Mouse (Mus musculus): Measurements from ENCODE around the gene Cxcr1. TPM values are rescaled to one million over a fixed set of nuclear protein-coding genes. Genes with fewer than 3 reads are reported as not detected.
"Not testable (repeated sequence)": the region's sequence is repeated elsewhere in the genome, so short reads cannot be mapped to it uniquely, and the experiment has no call there.

Gene Cxcr1
- total RNA-seq, 2 experiments from 2014 or later = not detected

- DNase-seq (ENCODE audit: low spot score in 2 of 2) = no peak
- intact Hi-C loops (cut with DNase I) = loop anchor here (5.0 kb wide), 1 partner anchor 297 kb away; no protein-coding TSS in a partner anchor
Observed at GRCm38 (mm10) chr1:74199046-74199445, 4.6 kb upstream of the Cxcr1 start.

DNA sequence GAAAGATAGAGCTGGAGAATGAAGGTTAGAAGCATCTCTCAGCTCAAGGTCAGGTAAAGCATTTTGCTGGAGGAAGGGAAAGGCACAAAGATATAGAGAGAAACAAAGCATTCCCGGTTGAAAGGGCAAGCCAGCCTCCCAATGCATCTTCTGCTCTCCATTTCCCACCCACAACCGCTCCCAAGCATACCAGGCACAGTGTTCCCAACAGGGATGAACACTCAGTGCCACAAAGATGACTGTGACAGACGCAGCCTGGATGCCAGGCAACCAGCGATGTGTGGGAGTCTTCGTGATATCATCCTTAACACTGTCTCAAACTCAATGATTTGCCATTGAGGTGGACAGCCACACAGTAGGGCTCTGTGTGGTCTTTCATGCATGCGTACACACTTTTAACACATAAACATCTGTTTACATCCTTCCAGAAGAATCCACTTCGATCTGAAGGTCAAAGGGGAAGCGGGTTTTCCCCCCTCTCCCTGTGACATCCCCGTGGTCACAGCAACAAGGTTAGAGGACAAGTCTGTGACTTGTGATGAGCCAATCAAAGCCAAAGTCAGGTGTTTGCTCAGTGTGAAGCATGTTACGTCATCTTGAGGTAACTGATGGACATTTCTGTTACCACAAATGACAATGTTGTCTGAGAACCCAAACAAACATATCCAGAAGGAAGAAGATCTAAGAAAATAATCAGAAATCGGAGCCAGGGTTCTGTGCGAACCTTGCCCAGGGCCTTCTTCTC lies 3.5 kb upstream of the Cxcr1 start:
- DNase-seq (ENCODE audit: low spot score in 2 of 2) = peak; percentile 57 to 81
- intact Hi-C loops (cut with DNase I) = loop anchor here (5.0 kb wide), 1 partner anchor 296 kb away; no protein-coding TSS in a partner anchor

DNA sequence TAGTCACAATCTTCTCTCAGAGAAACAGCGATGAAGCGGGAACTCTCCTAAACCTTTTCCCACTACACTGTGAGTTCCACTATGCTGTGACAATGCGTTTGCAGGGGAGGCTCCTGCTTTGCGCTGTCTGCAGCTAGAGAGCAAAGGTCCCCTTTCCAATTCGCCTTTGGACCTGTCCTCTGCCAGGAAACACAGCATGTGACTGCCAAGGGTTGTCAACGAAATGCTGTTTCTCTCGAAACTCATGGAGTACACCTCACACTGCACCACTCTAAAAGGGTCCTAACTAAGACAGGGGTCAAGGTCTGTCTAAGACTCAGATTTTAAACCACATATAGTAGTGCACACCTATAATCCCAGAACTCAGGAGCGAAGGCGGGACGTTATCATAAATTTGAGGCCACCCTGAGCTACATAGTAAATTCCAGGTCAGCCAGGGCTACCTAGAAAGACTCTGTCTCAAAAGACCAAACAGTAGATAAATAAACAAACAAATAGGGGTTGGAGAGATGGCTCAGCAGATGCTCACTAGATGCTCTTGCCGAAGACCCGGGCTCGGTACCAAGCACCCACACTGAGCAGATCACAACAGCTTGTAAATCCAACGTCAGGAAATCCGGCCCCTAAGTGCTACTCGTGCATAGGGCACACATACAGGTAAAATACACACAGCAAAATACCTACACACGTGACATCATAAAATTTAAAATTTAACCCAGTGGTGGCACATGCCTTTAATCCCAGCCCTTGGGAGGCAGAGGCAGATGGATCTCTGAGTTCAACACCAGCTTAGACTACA lies 2.4 kb upstream of the Cxcr1 start:
- no peak for DNase-seq (ENCODE audit: low spot score in 2 of 2)
- intact Hi-C loops (cut with DNase I) = loop anchor here (5.0 kb wide), 1 partner anchor 295 kb away; no protein-coding TSS in a partner anchor

GRCm38 (mm10) chr1:74195961-74196360 lies 1.5 kb upstream of the Cxcr1 start:
- intact Hi-C loops (cut with DNase I) = loop anchor here (5.0 kb wide), 1 partner anchor 294 kb away; no protein-coding TSS in a partner anchor
- no peak for DNase-seq (ENCODE audit: low spot score in 2 of 2)

DNA sequence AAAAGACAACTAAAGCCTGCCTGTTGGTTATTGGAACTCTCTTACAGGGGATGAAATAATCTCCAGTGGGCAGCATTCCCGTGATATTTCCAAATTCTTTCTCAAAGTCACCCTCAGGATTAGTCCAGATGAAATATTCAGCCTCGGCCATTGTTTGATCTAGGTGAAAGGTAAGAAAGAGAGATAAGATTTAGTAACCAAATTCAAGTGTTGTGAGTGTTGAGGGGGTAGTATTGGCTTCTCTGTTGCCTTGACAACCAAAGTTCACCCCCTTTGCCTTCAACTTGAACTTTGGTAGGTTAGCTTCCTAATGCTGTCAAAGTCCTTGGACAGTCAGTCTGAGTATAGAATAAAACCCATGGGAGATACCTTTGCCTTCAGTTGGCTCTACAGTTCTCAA lies 1.7 kb downstream of the Cxcr1 start:
- intact Hi-C loops (cut with DNase I) = no loop called here
- DNase-seq (ENCODE audit: low spot score in 2 of 2) = no peak

DNA sequence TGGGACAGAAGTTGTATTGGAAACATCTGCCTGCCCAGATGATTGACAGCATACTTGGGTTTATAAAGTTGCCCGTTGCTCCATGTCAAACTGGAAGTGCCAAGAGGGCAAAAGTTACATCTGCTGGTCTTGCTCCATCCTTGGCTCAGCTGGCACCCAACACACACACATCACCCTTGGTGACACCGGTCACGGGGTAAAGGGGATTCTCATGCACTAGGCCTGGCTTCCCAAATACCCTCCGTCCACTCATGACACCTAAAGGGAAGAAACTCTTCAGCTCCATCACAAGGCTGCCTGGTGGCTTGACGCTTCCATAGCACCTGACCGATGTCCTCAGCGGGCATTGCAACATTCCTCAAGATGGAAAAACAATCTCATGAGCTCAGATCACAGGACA lies 4.0 kb downstream of the Cxcr1 start:
- intact Hi-C loops (cut with DNase I) = no loop called here
- DNase-seq (ENCODE audit: low spot score in 2 of 2) = no peak

- intact Hi-C loops (cut with DNase I) = no loop called here
- DNase-seq (ENCODE audit: low spot score in 2 of 2) = no peak
Observed at GRCm38 (mm10) chr1:74183006-74183405, 11.4 kb downstream of the Cxcr1 start.

DNA sequence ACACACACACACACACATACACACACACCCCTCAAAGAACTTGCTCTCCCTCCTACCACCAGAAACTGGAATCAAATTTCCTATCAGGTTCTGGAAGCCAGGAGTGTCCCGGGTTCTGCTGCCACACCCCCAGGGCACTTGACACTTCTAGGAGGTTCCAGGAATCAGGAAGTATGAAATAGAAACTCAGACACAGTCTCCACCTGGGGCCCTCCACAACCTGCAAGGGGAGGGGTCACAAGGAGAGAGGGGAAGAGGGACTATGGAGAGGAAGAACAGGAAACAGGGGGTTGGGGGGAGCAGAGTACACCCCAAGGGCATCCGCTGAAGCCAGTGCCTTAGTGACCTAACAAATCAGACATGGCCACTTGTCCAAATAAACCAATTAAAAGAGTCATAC lies 13.0 kb downstream of the Cxcr1 start:
- DNase-seq (ENCODE audit: low spot score in 2 of 2) = no peak
- intact Hi-C loops (cut with DNase I) = no loop called here

DNA sequence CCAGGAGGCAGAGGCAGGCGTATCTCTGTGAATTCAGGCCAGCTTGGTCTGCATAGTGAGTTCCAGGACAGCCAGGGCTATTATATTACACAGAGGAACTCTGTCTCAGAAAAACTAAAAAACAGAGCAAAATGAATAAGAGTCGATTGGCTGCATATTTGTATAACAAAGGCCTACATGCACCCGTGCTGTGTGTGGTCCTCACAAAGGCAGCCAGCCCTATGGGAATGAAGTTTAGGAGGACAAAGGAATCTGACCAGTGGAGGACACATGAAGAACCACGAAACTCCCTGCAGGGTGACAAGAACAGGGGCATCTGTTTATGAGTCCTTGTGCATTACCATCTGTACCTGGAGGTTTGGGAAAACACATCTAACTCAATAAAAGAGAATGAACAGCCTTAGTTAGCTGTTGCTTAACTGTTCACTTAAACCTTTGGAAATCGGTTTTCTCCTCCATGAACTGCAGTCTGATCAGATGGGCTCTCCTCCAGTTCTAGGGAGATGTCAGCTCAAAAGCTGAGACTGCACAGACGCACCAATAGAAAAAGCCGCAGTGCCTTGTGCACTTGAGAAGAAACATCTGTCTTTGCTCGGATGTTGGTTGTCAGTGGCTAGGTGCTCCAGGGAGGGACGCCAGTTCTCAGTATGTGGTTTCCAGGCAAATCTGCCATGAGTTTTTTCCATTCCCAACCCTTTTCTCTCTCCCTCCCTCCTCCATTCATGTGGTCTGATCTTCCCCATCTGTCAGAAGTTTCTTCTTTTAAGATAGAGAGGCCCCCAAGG lies 14.6 kb downstream of the Cxcr1 start:
- intact Hi-C loops (cut with DNase I) = no loop called here

GRCm38 (mm10) chr1:74178618-74179017 lies 15.8 kb downstream of the Cxcr1 start:
- intact Hi-C loops (cut with DNase I) = no loop called here

More for the DNA sequence above, 14.6 kb downstream of the Cxcr1 start:
- no peak for DNase-seq (ENCODE audit: low spot score in 2 of 2)

DNA sequence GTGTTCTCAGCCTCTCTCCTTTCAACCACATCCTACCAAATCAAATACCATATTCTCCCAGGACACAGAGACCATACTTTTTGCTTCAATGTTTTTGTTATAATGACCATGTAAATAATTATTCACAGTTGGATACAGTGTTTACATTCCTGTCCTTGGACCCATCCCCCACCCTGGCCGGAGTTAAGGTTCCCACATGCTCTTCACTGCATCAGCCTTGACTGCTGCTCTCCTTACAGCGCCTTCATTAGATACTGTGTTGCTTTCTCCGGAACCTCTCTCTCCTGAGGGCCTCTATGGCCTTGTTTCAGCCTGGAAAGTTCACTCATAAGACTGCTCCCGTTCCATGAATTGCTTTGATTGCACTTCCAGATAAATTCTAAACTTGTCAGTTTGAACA lies 18.7 kb downstream of the Cxcr1 start:
- no peak for DNase-seq (ENCODE audit: low spot score in 2 of 2)
- intact Hi-C loops (cut with DNase I) = no loop called here

More at GRCm38 (mm10) chr1:74178618-74179017, 15.8 kb downstream of the Cxcr1 start:
- DNase-seq (ENCODE audit: low spot score in 2 of 2) = no peak

DNA sequence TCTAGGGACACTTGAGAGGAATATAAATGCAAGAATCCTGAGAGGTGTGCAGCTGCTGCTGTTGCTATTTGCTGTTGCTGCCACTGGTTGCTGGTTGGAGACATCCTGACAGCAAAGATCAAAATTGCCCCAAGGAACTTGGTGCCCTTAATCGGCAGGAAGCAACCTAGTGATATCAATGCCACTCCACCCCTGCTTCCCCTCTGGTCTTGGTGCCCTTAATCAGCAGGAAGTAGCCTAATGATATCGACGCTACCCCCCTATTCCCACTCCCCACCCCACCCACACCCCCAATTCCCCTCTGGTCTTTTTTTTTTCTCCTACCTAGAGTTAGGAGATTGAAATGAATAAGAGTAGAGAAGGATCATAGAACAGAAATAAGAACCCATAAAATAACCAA lies 21.7 kb downstream of the Cxcr1 start:
- DNase-seq (ENCODE audit: low spot score in 2 of 2) = no peak
- intact Hi-C loops (cut with DNase I) = no loop called here

- intact Hi-C loops (cut with DNase I) = no loop called here
Observed at GRCm38 (mm10) chr1:74169721-74170120, 24.7 kb downstream of the Cxcr1 start.

DNA sequence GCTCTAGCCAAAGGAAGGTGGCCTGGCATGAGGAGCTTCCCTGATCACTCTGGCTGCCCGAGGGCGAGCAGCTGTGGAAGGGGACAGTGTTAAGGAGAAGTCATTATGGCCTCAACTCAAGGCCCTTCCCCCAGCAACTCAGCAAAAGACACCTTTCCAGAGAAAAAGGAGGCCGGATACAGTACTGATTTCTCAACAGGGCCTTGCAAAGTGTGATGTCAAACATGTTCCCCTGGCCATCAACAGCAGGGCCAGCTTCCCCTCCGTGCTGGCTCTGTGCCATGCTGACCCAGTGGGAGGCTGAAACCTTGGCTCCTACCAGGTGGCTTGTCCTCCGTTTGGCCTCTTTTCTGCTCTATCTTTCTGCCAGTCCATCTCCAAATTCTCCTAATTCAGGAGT lies 27.3 kb downstream of the Cxcr1 start:
- DNase-seq (ENCODE audit: low spot score in 2 of 2) = no peak
- intact Hi-C loops (cut with DNase I) = no loop called here

More at GRCm38 (mm10) chr1:74169721-74170120, 24.7 kb downstream of the Cxcr1 start:
- no peak for DNase-seq (ENCODE audit: low spot score in 2 of 2)

DNA sequence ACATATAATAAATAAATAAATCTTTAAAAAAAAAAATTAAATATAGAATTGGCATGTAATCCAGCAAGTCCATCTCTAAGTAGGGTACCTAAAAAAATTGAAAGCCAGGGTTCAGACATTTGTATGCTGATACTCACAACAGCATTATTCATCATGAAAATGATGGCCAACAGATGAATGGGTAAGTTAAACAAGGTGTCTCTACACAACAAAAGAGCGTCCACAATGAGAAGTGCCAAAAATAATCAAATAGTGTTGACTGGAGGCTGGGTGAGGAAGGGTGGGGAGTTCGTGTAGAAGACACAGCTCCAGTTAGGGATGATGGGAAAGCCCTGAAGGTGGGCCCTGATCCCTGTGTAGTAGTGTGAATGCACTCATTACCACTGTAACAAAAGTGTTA lies 34.4 kb downstream of the Cxcr1 start:
- intact Hi-C loops (cut with DNase I) = no loop called here
- DNase-seq (ENCODE audit: low spot score in 2 of 2) = no peak

DNA sequence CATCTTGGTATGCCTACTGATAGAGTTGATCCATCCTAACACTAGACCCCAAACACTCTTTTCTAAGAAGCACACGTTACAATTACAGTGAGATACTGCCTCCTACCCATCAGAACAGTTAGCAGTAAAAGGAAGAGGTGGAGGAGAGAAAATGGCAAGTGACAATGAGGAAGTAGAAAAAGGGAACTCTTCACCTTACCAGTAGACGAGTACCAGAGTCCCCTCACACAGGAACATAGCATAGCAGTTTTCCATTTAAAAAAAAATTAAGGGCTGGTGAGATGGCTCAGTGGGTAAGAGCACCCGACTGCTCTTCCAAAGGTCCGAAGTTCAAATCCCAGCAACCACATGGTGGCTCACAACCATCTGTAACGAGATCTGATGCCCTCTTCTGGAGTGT lies 34.8 kb downstream of the Cxcr1 start:
- intact Hi-C loops (cut with DNase I); DNase-seq (ENCODE audit: low spot score in 2 of 2): not testable (repeated sequence)

GRCm38 (mm10) chr1:74156381-74156910 lies 38.0 kb downstream of the Cxcr1 start:
- intact Hi-C loops (cut with DNase I) = no loop called here
- DNase-seq (ENCODE audit: low spot score in 2 of 2) = no peak

DNA sequence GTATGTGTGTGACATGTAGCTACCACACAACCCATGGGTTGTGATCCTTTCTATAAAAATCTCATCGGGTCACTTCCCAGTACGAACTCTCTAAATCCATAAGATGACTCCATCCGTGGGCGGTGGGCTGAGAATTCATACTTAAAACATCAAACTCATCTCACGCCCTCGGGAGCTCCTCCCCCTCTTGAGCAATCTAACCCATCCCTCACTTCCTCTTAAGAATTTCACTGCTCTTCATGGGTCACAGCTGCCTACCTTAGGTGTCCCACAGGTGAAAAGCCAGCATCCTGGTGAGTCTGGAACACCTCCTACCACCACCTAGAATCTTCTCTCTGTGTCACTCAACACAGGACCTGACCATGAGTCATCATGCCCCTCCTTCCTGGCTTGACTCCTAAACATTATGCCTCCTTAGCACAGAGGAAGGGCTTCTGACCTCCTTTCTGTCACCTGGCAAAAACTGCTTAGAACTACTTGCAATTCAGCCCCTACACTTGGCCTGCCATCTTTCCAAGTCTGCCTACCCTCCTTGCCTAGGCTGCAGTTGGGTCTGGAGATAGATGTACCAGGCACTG lies 38.9 kb downstream of the Cxcr1 start:
- intact Hi-C loops (cut with DNase I) = no loop called here
- DNase-seq (ENCODE audit: low spot score in 2 of 2) = no peak
